Mouse (Mus musculus) stomach, embryonic 14.5 days (tissue): ENCODE results near the gene Noc2l. TPM values are rescaled to one million over a fixed set of nuclear protein-coding genes. Genes with fewer than 3 reads are reported as not detected.
A peak's percentile ranks its signal among the peaks of the same experiment; 100 is the strongest.

Experiments used
- ATAC-seq: fragments of 200-750 bp; cut with Nextera tagmentation; 2 replicates; pipeline ENCODE4 v1.8.0; 2017; ENCODE audit warnings: low read depth, moderate TSS enrichment; ENCODE audit not compliant: insufficient number of reproducible peaks, insufficient read depth, low FRiP score
- H3K27ac ChIP-seq: fragments of 300-500 bp; sonication (generic); 2 replicates; pipeline ENCODE4 v1.5.1; 2014; ENCODE audit warnings: mild to moderate bottlenecking, low read length, moderate library complexity, mixed read lengths
- H3K27me3 ChIP-seq: fragments of 300-500 bp; sonication (generic); 2 replicates; pipeline ENCODE4 v1.6.1; 2014; ENCODE audit warnings: low read length, control low read depth, mixed read lengths; ENCODE audit not compliant: control insufficient read depth, insufficient read depth
- H3K36me3 ChIP-seq: fragments of 300-500 bp; sonication (generic); 2 replicates; pipeline ENCODE4 v1.6.1; 2014; ENCODE audit warnings: mild to moderate bottlenecking, control low read depth, low read length, moderate library complexity, mixed read lengths; ENCODE audit not compliant: control insufficient read depth, insufficient read depth
- H3K4me1 ChIP-seq: fragments of 300-500 bp; sonication (generic); 2 replicates; pipeline ENCODE4 v1.6.1; 2014; ENCODE audit warnings: low read length, control low read depth, mixed read lengths; ENCODE audit not compliant: control insufficient read depth, insufficient read depth
- H3K4me2 ChIP-seq: fragments of 300-500 bp; sonication (generic); replicated peaks from 2 replicates; pipeline ENCODE4 v1.6.1; 2014; ENCODE audit warnings: low read depth, low read length, control low read depth
- H3K4me3 ChIP-seq: fragments of 300-500 bp; sonication (generic); 2 replicates; pipeline ENCODE4 v1.5.1; 2014; ENCODE audit warnings: low read depth, low read length, control low read depth
- H3K9ac ChIP-seq: fragments of 300-500 bp; sonication (generic); replicated peaks from 2 replicates; pipeline ENCODE4 v1.6.1; 2014; ENCODE audit warnings: low read depth, mild to moderate bottlenecking, control low read depth, low read length, moderate library complexity, mixed read lengths
- H3K9me3 ChIP-seq: fragments of 300-500 bp; sonication (generic); 2 replicates; pipeline ENCODE4 v1.6.1; 2016; ENCODE audit warnings: low read depth, low read length, control low read depth; ENCODE audit not compliant: control insufficient read depth
- WGBS: fragments of 180-500 bp; shearing (Covaris S2); extraction: QIAGEN DNeasy Blood & Tissue Kit; methylation state at CpG from one replicate; pipeline ENCODE4 v1.1.7; 2014; 5-methylcytosine and 5-hydroxymethylcytosine counted together
- polyA plus RNA-seq: library from polyadenylated mRNA; unstranded; fragments of >200 nt; fragmentation: Nextera tagmentation; extraction: Ambion mirVana; gene quantifications from 2 replicates; pipeline ENCODE4 v1.2.1, GENCODE M21; 2014

Noc2l gene
- polyA plus RNA-seq, 1 experiment from 2014 or later, result 79.8 TPM

DNA sequence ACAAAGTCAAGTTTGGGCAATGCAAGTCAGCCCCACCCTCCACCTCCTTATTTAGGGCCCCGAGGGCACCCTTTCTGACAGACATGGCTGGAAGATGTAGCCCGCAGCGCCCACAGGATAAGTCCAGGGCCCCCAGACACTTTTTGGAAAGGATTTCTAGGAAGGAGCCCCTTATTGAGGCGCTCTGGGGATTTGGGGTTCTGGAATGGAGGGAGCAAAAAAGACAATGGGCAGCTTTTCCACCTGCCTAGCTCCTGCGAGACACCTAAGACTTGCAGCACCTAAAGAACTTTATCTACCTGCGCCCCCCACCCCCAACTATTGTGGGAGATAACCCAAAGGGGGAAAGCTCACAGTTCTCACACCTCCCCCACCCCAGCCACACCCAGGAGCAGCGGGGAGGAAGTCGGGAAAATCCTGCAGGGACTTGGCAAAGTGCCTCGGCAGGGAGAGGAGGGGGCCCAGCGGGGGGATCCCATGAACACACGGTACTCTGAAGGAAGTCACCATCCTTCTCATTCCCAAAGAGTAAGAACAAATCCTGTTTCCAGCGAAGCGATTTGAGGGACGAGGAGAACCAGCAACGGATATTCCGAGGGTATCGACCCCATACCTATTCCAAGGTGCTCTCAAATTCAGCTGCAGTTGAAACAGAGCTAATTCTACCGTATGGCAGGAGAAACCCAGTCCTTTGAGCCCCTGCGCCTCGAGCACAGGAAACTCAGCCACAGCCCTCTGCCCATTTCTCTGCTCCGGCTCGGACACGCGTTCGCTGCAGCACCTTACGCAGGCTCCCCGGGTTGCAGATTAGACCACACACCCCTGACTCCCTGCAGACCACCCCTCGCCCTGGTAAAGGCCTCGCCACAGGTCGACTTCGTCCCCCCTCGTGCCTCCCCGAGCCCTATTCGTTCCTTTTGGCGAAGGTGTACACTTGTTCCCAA, 39.6 kb upstream of the Noc2l start:
- ATAC-seq, result 0 out of 2 replicates have a peak, but pooled peaks have one; percentile 2
- Histone ChIP-seq H3K27me3 (no peaks in the 10 kb centered on the region), H3K27ac (peak overlapping the region; percentile 80; the same call in 1 of the 2 replicates), H3K36me3 (peaks cover 20% of the 10 kb centered on the region), H3K4me2 (peak overlapping the region; percentile 92), H3K9me3 (no peaks in the 10 kb centered on the region), H3K4me1 (peaks cover 37% of the 10 kb centered on the region), H3K4me3 (peak overlapping the region; percentile 92), H3K9ac (peak overlapping the region; percentile 87)
- 2% methylated on average over 35 of the region's 35 CpGs for WGBS

DNA sequence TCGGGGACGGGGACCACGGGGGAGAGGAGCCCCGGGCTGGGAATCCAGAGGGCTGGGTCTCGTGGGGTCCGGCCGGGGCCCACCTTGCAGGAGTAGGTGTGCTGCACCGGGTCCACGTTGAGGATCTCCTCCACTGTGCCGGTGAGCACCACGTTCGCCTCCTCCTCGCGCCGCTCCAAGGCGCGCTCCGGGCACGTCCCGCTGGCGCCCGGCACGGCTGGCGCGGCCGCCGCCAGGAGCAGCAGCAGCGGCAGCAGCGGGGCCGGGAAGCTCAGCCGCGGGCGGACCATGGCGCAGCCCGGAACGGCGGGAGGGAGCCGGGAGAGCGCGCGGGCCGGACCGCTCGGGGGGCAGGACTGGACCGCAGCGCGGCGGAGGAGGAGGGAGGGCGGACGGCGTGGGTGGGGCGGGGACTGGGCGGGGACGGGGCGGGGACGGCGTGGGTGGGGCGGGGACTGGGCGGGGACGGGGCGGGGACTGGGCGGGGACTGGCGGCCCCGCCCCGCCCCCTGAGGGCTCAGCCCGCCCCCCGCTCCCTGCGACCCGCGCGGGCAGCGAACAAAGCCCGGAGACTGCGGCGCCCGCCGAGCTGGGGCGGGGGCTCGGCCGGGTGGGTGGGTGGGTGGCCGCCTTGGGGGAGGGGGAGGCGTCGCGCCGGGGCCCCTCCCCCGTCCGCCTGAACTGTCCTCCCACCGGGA, 38.5 kb upstream of the Noc2l start, which contains the start of gene Agrn:
Gene Agrn, minus strand, starts transcription at position 358 of the 698 bp plus-strand sequence.
- Histone ChIP-seq H3K27ac (peak within 1 kb of the TSS; percentile 91), H3K4me3 (peak within 1 kb of the TSS; percentile 92), H3K9ac (peak within 1 kb of the TSS; percentile 87), H3K4me1 (peaks cover 37% of the 10 kb centered on the region), H3K9me3 (no peaks in the 10 kb centered on the region), H3K27me3 (no peaks in the 10 kb centered on the region; the same call in 1 of the 2 replicates), H3K4me2 (peak within 1 kb of the TSS; percentile 92), H3K36me3 (peaks cover 14% of the 10 kb centered on the region)
- peak; percentile 83 for ATAC-seq
- 1% methylated on average over 45 of the region's 88 CpGs for WGBS

DNA sequence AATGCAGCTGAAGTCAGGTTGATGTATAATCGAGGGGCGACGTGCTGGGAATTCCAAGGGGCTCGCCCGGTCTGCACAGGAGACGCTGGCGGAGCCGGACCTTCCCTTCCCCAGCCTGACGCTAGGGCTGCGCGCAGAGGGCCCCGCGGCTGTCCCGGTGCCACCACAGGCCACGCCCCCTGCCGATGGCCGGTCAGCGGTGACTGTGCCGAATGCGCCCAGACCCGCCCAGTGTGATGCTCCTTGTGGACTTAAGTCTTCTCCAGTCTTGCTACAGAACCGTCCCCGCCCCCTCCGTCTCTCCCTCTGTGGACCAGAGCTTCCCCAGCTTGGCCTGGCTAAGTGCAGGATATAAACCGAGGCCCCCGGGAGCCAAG, 38.0 kb upstream of the Noc2l start:
- Histone ChIP-seq H3K36me3 (peaks cover 14% of the 10 kb centered on the region), H3K4me1 (peaks cover 34% of the 10 kb centered on the region), H3K4me3 (peak overlapping the region; percentile 92), H3K9me3 (no peaks in the 10 kb centered on the region), H3K9ac (peak overlapping the region; percentile 38; the same call in 1 of the 2 replicates), H3K27me3 (no peaks in the 10 kb centered on the region; the same call in 1 of the 2 replicates), H3K4me2 (peak overlapping the region; percentile 50), H3K27ac (peak overlapping the region; percentile 91)
- 0% methylated on average over 26 of the region's 26 CpGs for WGBS
- peak; percentile 89 for ATAC-seq

DNA sequence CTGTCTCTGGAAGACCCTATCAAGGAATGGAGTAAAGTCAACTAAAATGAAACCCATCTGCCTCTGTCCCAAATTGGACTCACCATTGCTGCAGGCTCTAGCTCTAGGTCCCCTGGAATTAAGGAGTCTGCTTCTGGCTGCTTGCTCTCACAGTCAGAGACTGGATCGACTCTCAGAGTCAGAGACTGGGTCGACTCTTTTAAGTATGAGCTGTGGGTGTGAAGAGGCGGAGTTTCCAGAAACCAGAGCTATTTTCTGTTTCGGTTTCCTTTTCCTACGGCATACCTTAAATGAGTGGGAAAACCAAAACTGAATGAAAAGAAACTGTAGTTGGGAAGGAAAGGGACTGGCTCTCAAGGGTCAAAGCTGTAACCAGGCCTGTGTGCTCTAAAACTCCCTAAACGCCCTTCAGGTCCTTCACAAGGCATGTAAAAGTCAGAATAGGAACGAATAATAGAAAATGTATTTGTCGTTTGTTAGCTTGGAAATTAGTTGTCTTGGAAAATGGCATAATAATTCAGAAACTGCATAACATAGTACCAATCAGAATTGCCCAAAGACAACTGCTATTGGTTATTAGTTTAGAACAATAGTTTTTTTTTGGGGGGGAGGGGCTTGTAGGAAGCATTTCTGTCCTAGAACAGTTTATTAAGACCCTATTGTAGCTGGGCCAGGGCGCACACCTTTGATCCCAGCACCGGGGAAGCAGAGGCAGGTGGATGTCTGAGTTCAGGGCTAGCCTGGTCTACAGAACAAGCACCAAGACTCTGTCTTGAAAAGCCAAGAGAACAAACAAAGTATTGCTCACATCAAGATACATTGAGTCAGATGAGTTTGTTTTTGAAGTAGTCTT, 35.0 kb upstream of the Noc2l start, which contains the start of gene Isg15:
Gene Isg15, minus strand, starts transcription at position 196 of the 853 bp plus-strand sequence.
- no peak within 1 kb of the TSS for H3K27ac ChIP-seq
- H3K4me3 ChIP-seq, result no peak within 1 kb of the TSS
- ATAC-seq, result no peak
- WGBS, result 59% methylated on average over 10 of the region's 10 CpGs
- no peaks in the 10 kb centered on the region for H3K9me3 ChIP-seq
- H3K9ac ChIP-seq, result no peak within 1 kb of the TSS
- H3K4me1 ChIP-seq, result peaks cover 13% of the 10 kb centered on the region; the same call in 1 of the 2 replicates
- no peaks in the 10 kb centered on the region for H3K36me3 ChIP-seq
- no peaks in the 10 kb centered on the region; the same call in 1 of the 2 replicates for H3K27me3 ChIP-seq
- H3K4me2 ChIP-seq, result no peak within 1 kb of the TSS

DNA sequence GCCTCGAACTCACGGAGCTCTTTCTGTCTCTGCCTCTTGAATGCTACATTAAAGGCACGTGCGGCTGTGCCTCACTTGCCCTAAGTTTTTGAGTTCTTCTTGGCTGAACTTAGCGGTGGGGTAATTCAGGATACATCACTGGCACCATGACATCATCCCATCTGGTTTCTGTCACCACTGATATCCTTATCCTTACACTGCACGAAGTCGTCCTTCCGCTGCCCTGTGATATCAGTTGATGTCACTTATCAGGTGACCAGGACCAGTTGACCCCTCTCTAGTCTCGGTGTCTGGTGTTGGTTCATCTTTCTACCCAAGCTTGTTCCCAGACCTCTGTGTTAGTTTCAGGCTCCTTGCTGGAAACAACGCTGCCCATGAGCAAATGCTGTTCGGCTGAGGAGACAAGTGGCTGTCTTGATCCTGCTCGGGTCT, 33.3 kb upstream of the Noc2l start:
- Histone ChIP-seq H3K36me3 (no peaks in the 10 kb centered on the region), H3K4me2 (peak overlapping the region; percentile 93), H3K27me3 (no peaks in the 10 kb centered on the region; the same call in 1 of the 2 replicates), H3K9me3 (no peaks in the 10 kb centered on the region), H3K4me1 (peaks cover 10% of the 10 kb centered on the region; the same call in 1 of the 2 replicates), H3K27ac (no peak overlapping the region; the same call in 1 of the 2 replicates), H3K9ac (peak overlapping the region; percentile 58; the same call in 1 of the 2 replicates), H3K4me3 (peak overlapping the region; percentile 54)
- WGBS, result 35% methylated on average over 12 of the region's 12 CpGs
- no peak for ATAC-seq

DNA sequence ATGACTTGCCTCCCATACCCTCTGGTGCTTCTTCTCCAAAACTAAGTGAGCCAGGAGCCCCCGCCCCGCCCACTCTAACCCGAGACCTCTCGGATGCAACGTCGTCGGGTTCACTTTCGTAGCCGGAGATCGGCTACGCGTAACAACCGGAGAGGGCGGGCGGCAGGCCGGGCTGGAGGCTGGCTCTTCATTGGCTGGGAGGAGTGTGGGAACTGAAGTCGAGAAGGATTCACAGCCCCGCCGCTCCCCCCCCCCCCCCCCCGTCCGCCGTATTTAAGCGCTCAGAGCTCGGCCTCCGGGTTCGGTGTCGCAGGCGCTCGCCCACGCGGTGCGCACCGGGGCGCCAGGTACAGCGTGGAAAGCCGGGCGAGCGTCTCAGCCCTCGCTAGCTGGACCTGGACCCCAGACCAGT, 32.8 kb upstream of the Noc2l start, which contains the start of gene AW011738:
Gene AW011738, plus strand, starts transcription at position 304 of the 412 bp plus-strand sequence.
- Histone ChIP-seq H3K4me3 (peak within 1 kb of the TSS; percentile 54), H3K36me3 (no peaks in the 10 kb centered on the region), H3K4me2 (peak within 1 kb of the TSS; percentile 93), H3K4me1 (peaks cover 10% of the 10 kb centered on the region; the same call in 1 of the 2 replicates), H3K27me3 (no peaks in the 10 kb centered on the region; the same call in 1 of the 2 replicates), H3K9ac (peak within 1 kb of the TSS; percentile 58), H3K27ac (peak within 1 kb of the TSS; percentile 44), H3K9me3 (no peaks in the 10 kb centered on the region)
- ATAC-seq, result peak; percentile 85
- WGBS, result 1% methylated on average over 35 of the region's 39 CpGs

DNA sequence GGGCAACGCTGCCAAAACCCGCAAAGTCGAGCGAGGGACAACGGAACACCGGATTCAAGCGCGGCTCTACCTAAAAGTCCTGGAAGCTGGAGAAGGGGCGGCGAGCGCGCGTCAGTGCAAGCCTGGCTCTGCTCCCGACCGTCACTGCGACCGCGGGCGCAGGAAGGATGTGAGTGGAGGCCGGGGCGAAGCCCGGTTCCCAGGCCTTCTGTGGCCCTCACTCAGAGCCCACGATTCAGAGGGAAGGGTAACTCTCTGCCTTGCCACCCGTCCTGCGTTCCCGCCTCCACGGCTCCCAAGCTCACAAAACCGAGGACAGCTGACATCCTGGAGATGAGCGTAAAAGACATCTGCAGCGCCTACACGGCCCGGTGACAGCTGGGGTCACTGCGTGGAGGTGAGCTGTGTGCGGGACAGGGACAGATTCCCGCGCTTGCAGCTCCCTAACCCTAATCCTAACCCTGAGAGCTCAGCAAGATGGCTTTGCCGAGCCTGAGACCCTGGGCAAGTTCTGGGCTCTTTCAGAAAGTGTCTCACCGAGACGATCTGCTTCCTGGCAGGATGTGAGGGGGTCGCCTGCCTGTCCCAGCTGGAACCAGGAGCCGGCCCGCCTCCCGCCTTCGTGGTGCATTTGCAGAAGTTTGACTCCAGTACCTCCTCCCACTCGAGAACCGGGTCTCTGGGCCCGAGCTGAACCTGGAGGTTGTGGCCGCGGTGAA, 32.2 kb upstream of the Noc2l start:
- under 1% methylated on average over 49 of the region's 49 CpGs for WGBS
- peak overlapping the region; percentile 93 for H3K4me2 ChIP-seq
- no peaks in the 10 kb centered on the region for H3K9me3 ChIP-seq
- H3K27ac ChIP-seq, result peak overlapping the region; percentile 44
- H3K27me3 ChIP-seq, result no peaks in the 10 kb centered on the region; the same call in 1 of the 2 replicates
- H3K9ac ChIP-seq, result peak overlapping the region; percentile 58
- peak; percentile 21; the same call in 1 of the 2 replicates for ATAC-seq
- no peaks in the 10 kb centered on the region for H3K36me3 ChIP-seq
- peak overlapping the region; percentile 54 for H3K4me3 ChIP-seq
- peaks cover 8% of the 10 kb centered on the region; the same call in 1 of the 2 replicates for H3K4me1 ChIP-seq
